Mouse (Mus musculus) cerebellum, postnatal 36 days (tissue): ENCODE data around the gene Gm8871.
"Not testable (repeated sequence)": the region's sequence is repeated elsewhere in the genome, so short reads cannot be mapped to it uniquely, and the experiment has no call there.

ENCODE experiments used
- DNase-seq, 2 experiments: peaks; one replicate each; pipeline ENCODE4 v3.0.0; 2021 to 2022; ENCODE audit warnings: mixed read lengths in 2 of 2

The Gm8871 gene

DNA sequence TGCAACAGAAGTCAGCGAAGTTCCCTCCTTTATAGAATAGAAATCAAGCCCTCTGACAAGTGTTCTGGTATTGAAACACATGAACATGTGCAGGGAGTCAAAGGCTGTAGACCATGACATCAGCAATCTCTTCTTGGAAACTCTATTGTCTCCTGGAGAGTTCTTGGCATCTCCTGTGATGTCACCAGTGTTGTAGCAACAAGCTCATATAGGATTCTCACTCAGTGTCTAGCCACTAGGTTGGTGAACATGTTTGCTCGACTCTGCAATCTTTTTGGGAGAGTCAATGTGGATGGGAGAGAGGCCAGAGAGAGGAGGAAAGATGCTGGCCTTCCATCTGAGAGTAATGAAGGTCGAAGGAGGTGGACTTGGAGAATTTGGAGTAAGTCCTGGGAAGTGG, at the start of gene Gm8871, which contains the start of gene Gm8857:
Gene Gm8871, plus strand, starts transcription at position 301 of the 400 bp plus-strand sequence.
Gene Gm8857, plus strand, starts transcription at position 303 of the 400 bp plus-strand sequence.
- DNase-seq, result not testable (repeated sequence)

DNA sequence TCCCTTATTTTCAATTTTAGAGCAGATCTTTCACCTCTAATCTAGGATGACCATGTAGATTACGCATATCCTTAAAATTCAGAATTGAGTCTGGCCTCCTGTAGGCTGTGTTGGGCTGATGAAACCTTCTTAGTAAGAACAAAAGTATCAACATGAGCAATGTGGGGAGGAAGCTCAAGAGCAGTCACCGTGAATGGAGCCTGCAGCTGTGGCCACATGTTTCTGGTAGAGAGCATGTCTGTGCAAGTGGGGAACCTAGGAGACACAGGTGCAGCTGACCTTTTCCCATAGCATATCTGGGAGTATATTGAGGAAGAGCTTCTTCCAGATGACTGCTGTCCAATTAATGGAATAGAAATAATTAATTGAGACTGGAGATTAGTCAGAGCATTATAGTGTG, 5.9 kb downstream of the Gm8871 start:
- DNase-seq, result not testable (repeated sequence)

DNA sequence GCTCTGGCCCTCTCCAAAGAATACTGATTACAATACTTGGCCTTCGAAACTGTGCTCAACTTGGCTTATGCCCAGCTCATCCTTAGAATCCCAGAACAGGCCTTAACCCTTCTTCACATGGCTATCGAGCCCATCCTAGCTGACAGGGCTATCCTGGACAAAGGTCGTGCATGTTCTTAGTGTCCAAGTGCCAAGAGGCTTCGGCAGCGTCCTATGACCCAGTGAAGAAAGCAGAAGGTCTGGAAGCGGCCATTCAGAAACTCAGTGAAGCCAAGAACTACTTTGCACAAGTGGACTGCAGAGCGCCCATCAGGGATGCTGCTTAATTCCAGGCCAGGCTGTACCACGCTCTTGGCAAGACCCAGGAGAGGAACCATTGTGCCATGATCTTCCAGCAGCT, 10.5 kb downstream of the Gm8871 start:
- DNase-seq, result not testable (repeated sequence)
